Mouse (Mus musculus) neural tube, embryonic 13.5 days (tissue): Measurements from ENCODE around the gene 1700129C05Rik. TPM values are rescaled to one million over a fixed set of nuclear protein-coding genes. Genes with fewer than 3 reads are reported as not detected.

Source experiments
- polyA plus RNA-seq: library from polyadenylated mRNA; unstranded; fragments of >200 nt; fragmentation: Nextera tagmentation; extraction: Ambion mirVana; gene quantifications from 2 replicates; pipeline ENCODE4 v1.2.1, GENCODE M21; 2015

Gene 1700129C05Rik
- polyA plus RNA-seq, 1 experiment from 2014 or later: not detected

Other genes starting within 250 kb of the 1700129C05Rik start
- gene Gm5142, start 35.9 kb upstream of the 1700129C05Rik start, polyA plus RNA-seq: not detected in 2 replicates
- 58.2 and 58.6 TPM in 2 replicates for gene Rcbtb1, start 58.3 kb upstream of the 1700129C05Rik start, polyA plus RNA-seq
- gene Gm6904, start 117.3 kb upstream of the 1700129C05Rik start, polyA plus RNA-seq: not detected in 2 replicates
- not detected in 2 replicates for gene Phf11a, start 154.6 kb upstream of the 1700129C05Rik start, polyA plus RNA-seq
- gene Phf11b, start 198.5 kb upstream of the 1700129C05Rik start, polyA plus RNA-seq: 0.54 TPM in 1 of 2 replicates, not detected in the other
- 0.47 and 0.48 TPM in 2 replicates for gene Phf11d, start 222.6 kb upstream of the 1700129C05Rik start, polyA plus RNA-seq